Mouse (Mus musculus) forebrain, embryonic 13.5 days (tissue): ENCODE measurements around the gene Klrb1f. TPM values are rescaled to one million over a fixed set of nuclear protein-coding genes. Genes with fewer than 3 reads are reported as not detected.
"Not testable (repeated sequence)": the region's sequence is repeated elsewhere in the genome, so short reads cannot be mapped to it uniquely, and the experiment has no call there.

Experiments
- ATAC-seq: fragments of 200-750 bp; cut with Nextera tagmentation; 2 replicates; pipeline ENCODE4 v1.8.0; 2017
- H3K27ac ChIP-seq: fragments of 300-500 bp; sonication (generic); 2 replicates; pipeline ENCODE4 v1.5.1; 2015; ENCODE audit warnings: inconsistent platforms, mild to moderate bottlenecking, moderate library complexity
- H3K27me3 ChIP-seq: fragments of 300-500 bp; sonication (generic); 2 replicates; pipeline ENCODE4 v1.6.1; 2015; ENCODE audit warnings: mild to moderate bottlenecking, inconsistent platforms
- H3K36me3 ChIP-seq: fragments of 300-500 bp; sonication (generic); 2 replicates; pipeline ENCODE4 v1.6.1; 2015; ENCODE audit warnings: mild to moderate bottlenecking, inconsistent platforms; ENCODE audit not compliant: poor library complexity, severe bottlenecking
- H3K4me1 ChIP-seq: fragments of 300-500 bp; sonication (generic); 2 replicates; pipeline ENCODE4 v1.6.1; 2015; ENCODE audit warnings: inconsistent platforms
- H3K4me2 ChIP-seq: fragments of 300-500 bp; sonication (generic); 2 replicates; pipeline ENCODE4 v1.6.1; 2015; ENCODE audit warnings: inconsistent platforms, mild to moderate bottlenecking, moderate library complexity
- H3K4me3 ChIP-seq: fragments of 300-500 bp; sonication (generic); 2 replicates; pipeline ENCODE4 v1.5.1; 2015; ENCODE audit warnings: mild to moderate bottlenecking, inconsistent platforms
- H3K9ac ChIP-seq: fragments of 300-500 bp; sonication (generic); 2 replicates; pipeline ENCODE4 v1.6.1; 2015; ENCODE audit warnings: mild to moderate bottlenecking, inconsistent platforms
- H3K9me3 ChIP-seq: fragments of 300-500 bp; sonication (generic); replicated peaks from 2 replicates; pipeline ENCODE4 v1.6.1; 2016; ENCODE audit warnings: inconsistent platforms
- WGBS: fragments of 180-500 bp; shearing (Covaris S2); methylation state at CpG from one replicate; pipeline ENCODE4 v1.1.7; 2015; 5-methylcytosine and 5-hydroxymethylcytosine counted together
- polyA plus RNA-seq: library from polyadenylated mRNA; unstranded; fragments of >200 nt; fragmentation: Nextera tagmentation; extraction: Ambion mirVana; gene quantifications from 2 replicates; pipeline ENCODE4 v1.2.1, GENCODE M21; 2015

Gene Klrb1f
- polyA plus RNA-seq, 1 experiment from 2014 or later, result not detected

GRCm38 (mm10) chr6:129051086-129051485, 5.4 kb downstream of the Klrb1f start:
- no peaks in the 10 kb centered on the region for H3K27me3 ChIP-seq
- 88% methylated on average over 3 of the region's 3 CpGs for whole genome bisulfite sequencing
- no peak for ATAC-seq

GRCm38 (mm10) chr6:129051731-129052130, 6.0 kb downstream of the Klrb1f start:
- no peaks in the 10 kb centered on the region for H3K27me3 ChIP-seq
- WGBS, result 94% methylated on average over 5 of the region's 5 CpGs
- H3K9ac ChIP-seq, result no peak overlapping the region
- ATAC-seq, result no peak
- no peak overlapping the region for H3K4me2 ChIP-seq
- no peaks in the 10 kb centered on the region for H3K9me3 ChIP-seq
- no peaks in the 10 kb centered on the region for H3K36me3 ChIP-seq
- no peak overlapping the region for H3K27ac ChIP-seq
- H3K4me3 ChIP-seq, result no peak overlapping the region
- H3K4me1 ChIP-seq, result no peaks in the 10 kb centered on the region

More at GRCm38 (mm10) chr6:129051086-129051485, 5.4 kb downstream of the Klrb1f start:
- Histone ChIP-seq H3K4me1 (no peaks in the 10 kb centered on the region), H3K9me3 (no peaks in the 10 kb centered on the region), H3K27ac (no peak overlapping the region), H3K4me3 (no peak overlapping the region), H3K4me2 (no peak overlapping the region), H3K9ac (no peak overlapping the region), H3K36me3 (no peaks in the 10 kb centered on the region)

GRCm38 (mm10) chr6:129056237-129056636, 10.5 kb downstream of the Klrb1f start:
- no peak for ATAC-seq
- 85% methylated on average over 3 of the region's 3 CpGs for WGBS
- H3K4me3 ChIP-seq, result no peak overlapping the region
- H3K9ac ChIP-seq, result no peak overlapping the region
- no peak overlapping the region for H3K27ac ChIP-seq
- H3K27me3 ChIP-seq, result no peaks in the 10 kb centered on the region
- no peak overlapping the region for H3K4me2 ChIP-seq
- H3K36me3 ChIP-seq, result no peaks in the 10 kb centered on the region
- no peaks in the 10 kb centered on the region for H3K9me3 ChIP-seq
- H3K4me1 ChIP-seq, result no peaks in the 10 kb centered on the region

- H3K4me3 ChIP-seq, result no peak overlapping the region
- no peaks in the 10 kb centered on the region for H3K9me3 ChIP-seq
- no peak overlapping the region for H3K4me2 ChIP-seq
- ATAC-seq, result no peak
- no peak overlapping the region for H3K9ac ChIP-seq
- H3K36me3 ChIP-seq, result no peaks in the 10 kb centered on the region
- no peaks in the 10 kb centered on the region for H3K27me3 ChIP-seq
- no peak overlapping the region for H3K27ac ChIP-seq
- H3K4me1 ChIP-seq, result no peaks in the 10 kb centered on the region
These were observed 12.3 kb downstream of the Klrb1f start for GRCm38 (mm10) chr6:129058013-129058412.

- Histone ChIP-seq H3K36me3 (no peaks in the 10 kb centered on the region), H3K27me3 (no peaks in the 10 kb centered on the region), H3K9me3 (no peaks in the 10 kb centered on the region), H3K4me3 (no peak overlapping the region), H3K9ac (no peak overlapping the region), H3K4me1 (no peaks in the 10 kb centered on the region), H3K4me2 (no peak overlapping the region), H3K27ac (no peak overlapping the region)
- ATAC-seq, result no peak
- 61% methylated on average over 3 of the region's 3 CpGs for WGBS
These were observed 19.7 kb downstream of the Klrb1f start for GRCm38 (mm10) chr6:129065407-129065806.

- ATAC-seq, result no peak
- H3K27ac ChIP-seq, result no peak overlapping the region
- H3K36me3 ChIP-seq, result no peaks in the 10 kb centered on the region
- 86% methylated on average over 3 of the region's 3 CpGs for WGBS
- no peak overlapping the region for H3K4me2 ChIP-seq
- no peaks in the 10 kb centered on the region for H3K9me3 ChIP-seq
- no peaks in the 10 kb centered on the region for H3K27me3 ChIP-seq
- H3K4me1 ChIP-seq, result no peaks in the 10 kb centered on the region
- H3K4me3 ChIP-seq, result no peak overlapping the region
- H3K9ac ChIP-seq, result no peak overlapping the region
These were observed 20.2 kb downstream of the Klrb1f start for GRCm38 (mm10) chr6:129065857-129066256.

GRCm38 (mm10) chr6:129066530-129066929, 20.8 kb downstream of the Klrb1f start:
- Histone ChIP-seq H3K27ac (no peak overlapping the region), H3K4me1 (no peaks in the 10 kb centered on the region), H3K4me2 (no peak overlapping the region), H3K27me3 (no peaks in the 10 kb centered on the region), H3K4me3 (no peak overlapping the region), H3K36me3 (no peaks in the 10 kb centered on the region), H3K9me3 (no peaks in the 10 kb centered on the region), H3K9ac (no peak overlapping the region)
- no peak for ATAC-seq

- peak; percentile 83 for ATAC-seq
- WGBS, result 71% methylated on average over 1 of the region's 1 CpGs
- H3K9me3 ChIP-seq, result no peaks in the 10 kb centered on the region
- no peaks in the 10 kb centered on the region for H3K27me3 ChIP-seq
- H3K4me1 ChIP-seq, result no peaks in the 10 kb centered on the region
- H3K9ac ChIP-seq, result no peak overlapping the region
- no peak overlapping the region for H3K27ac ChIP-seq
- H3K36me3 ChIP-seq, result no peaks in the 10 kb centered on the region
- H3K4me3 ChIP-seq, result no peak overlapping the region
- no peak overlapping the region for H3K4me2 ChIP-seq
These were observed 21.3 kb downstream of the Klrb1f start for GRCm38 (mm10) chr6:129066986-129067385.

- H3K36me3 ChIP-seq, result no peaks in the 10 kb centered on the region
- no peak overlapping the region for H3K27ac ChIP-seq
- H3K4me1 ChIP-seq, result no peaks in the 10 kb centered on the region
- no peak overlapping the region for H3K4me3 ChIP-seq
- H3K27me3 ChIP-seq, result no peaks in the 10 kb centered on the region
- no peak overlapping the region for H3K4me2 ChIP-seq
- H3K9ac ChIP-seq, result no peak overlapping the region
- WGBS, result 55% methylated on average over 6 of the region's 6 CpGs
- no peak for ATAC-seq
- H3K9me3 ChIP-seq, result no peaks in the 10 kb centered on the region
These were observed 39.4 kb downstream of the Klrb1f start for GRCm38 (mm10) chr6:129085098-129085497.

GRCm38 (mm10) chr6:129086031-129086430, 40.3 kb downstream of the Klrb1f start:
- 79% methylated on average over 2 of the region's 2 CpGs for WGBS
- H3K4me1 ChIP-seq, H3K27ac ChIP-seq, ATAC-seq, H3K4me2 ChIP-seq, H3K9me3 ChIP-seq, H3K27me3 ChIP-seq, H3K4me3 ChIP-seq, H3K36me3 ChIP-seq, H3K9ac ChIP-seq: not testable (repeated sequence)

GRCm38 (mm10) chr6:129088161-129088560, 42.5 kb downstream of the Klrb1f start:
- ATAC-seq, result no peak
- H3K27me3 ChIP-seq, result no peaks in the 10 kb centered on the region
- 68% methylated on average over 1 of the region's 1 CpGs for WGBS
- no peak overlapping the region for H3K27ac ChIP-seq
- H3K9me3 ChIP-seq, result 0 out of 2 replicates have a peak, but pooled peaks cover 4% of the 10 kb centered on the region
- H3K4me3 ChIP-seq, result no peak overlapping the region
- no peaks in the 10 kb centered on the region for H3K36me3 ChIP-seq
- H3K9ac ChIP-seq, result no peak overlapping the region
- no peak overlapping the region for H3K4me2 ChIP-seq
- H3K4me1 ChIP-seq, result no peaks in the 10 kb centered on the region

- H3K4me1 ChIP-seq, H3K4me2 ChIP-seq, H3K4me3 ChIP-seq, H3K27ac ChIP-seq, ATAC-seq, H3K9me3 ChIP-seq, H3K27me3 ChIP-seq, H3K36me3 ChIP-seq, H3K9ac ChIP-seq: not testable (repeated sequence)
- 96% methylated on average over 8 of the region's 8 CpGs for WGBS
These were observed 42.9 kb downstream of the Klrb1f start for GRCm38 (mm10) chr6:129088596-129088995.

GRCm38 (mm10) chr6:129095166-129095565, 49.5 kb downstream of the Klrb1f start:
- Histone ChIP-seq H3K4me3 (no peak overlapping the region), H3K9me3 (0 out of 2 replicates have a peak, but pooled peaks cover 4% of the 10 kb centered on the region), H3K36me3 (no peaks in the 10 kb centered on the region), H3K9ac (no peak overlapping the region), H3K27me3 (no peaks in the 10 kb centered on the region), H3K4me2 (no peak overlapping the region), H3K27ac (no peak overlapping the region), H3K4me1 (no peaks in the 10 kb centered on the region)
- ATAC-seq, result peak; percentile 51; the same call in 1 of the 2 replicates
